Mouse (Mus musculus) neutrophil, adult 5-6 weeks (primary cell): Measurements from ENCODE around the gene Glo1. TPM values are rescaled to one million over a fixed set of nuclear protein-coding genes. Genes with fewer than 3 reads are reported as not detected.

Source experiments
- ATAC-seq: fragments of 151-379, 151-347 bp; 2 replicates; pipeline ENCODE4 v1.8.0; 2017; ENCODE audit warnings: mild to moderate bottlenecking, moderate TSS enrichment; ENCODE audit not compliant: insufficient number of reproducible peaks, poor library complexity, low FRiP score, severe bottlenecking; ENCODE audit errors: extremely low read depth
- total RNA-seq: library from RNA; stranded (forward); fragments of 200-1000 nt; gene quantifications from 2 replicates; pipeline ENCODE4 v1.2.3, GENCODE M21; 2017

Gene Glo1
- total RNA-seq, 1 experiment from 2014 or later, result 32.2 TPM

GRCm38 (mm10) chr17:30618136-30618891 is 8.4 kb downstream of the Glo1 start:
- ATAC-seq, result no peak

- no peak for ATAC-seq
Measured at GRCm38 (mm10) chr17:30616203-30616602, 10.5 kb downstream of the Glo1 start.

- ATAC-seq, result no peak
Measured at GRCm38 (mm10) chr17:30613350-30613749, 13.3 kb downstream of the Glo1 start.

- ATAC-seq, result peak; percentile 100
Measured at GRCm38 (mm10) chr17:30612075-30612859, 14.4 kb downstream of the Glo1 start.

- no peak for ATAC-seq
Measured at GRCm38 (mm10) chr17:30611221-30612074, 15.2 kb downstream of the Glo1 start.

- no peak for ATAC-seq
Measured at GRCm38 (mm10) chr17:30610739-30611138, 15.9 kb downstream of the Glo1 start.

GRCm38 (mm10) chr17:30609980-30610307 is 16.7 kb downstream of the Glo1 start:
- no peak for ATAC-seq

- no peak for ATAC-seq
Measured at GRCm38 (mm10) chr17:30609305-30609979, 17.2 kb downstream of the Glo1 start.

GRCm38 (mm10) chr17:30607909-30608495 is 18.7 kb downstream of the Glo1 start:
- ATAC-seq, result no peak

GRCm38 (mm10) chr17:30607330-30607729 is 19.3 kb downstream of the Glo1 start:
- ATAC-seq, result no peak

GRCm38 (mm10) chr17:30606634-30607081 is 20.0 kb downstream of the Glo1 start:
- no peak for ATAC-seq

- ATAC-seq, result no peak
Measured at GRCm38 (mm10) chr17:30606206-30606605, 20.5 kb downstream of the Glo1 start.

GRCm38 (mm10) chr17:30605001-30605400 is 21.7 kb downstream of the Glo1 start:
- no peak for ATAC-seq

GRCm38 (mm10) chr17:30604296-30604695 is 22.4 kb downstream of the Glo1 start:
- ATAC-seq, result no peak

GRCm38 (mm10) chr17:30602175-30602574 is 24.5 kb downstream of the Glo1 start:
- ATAC-seq, result no peak

GRCm38 (mm10) chr17:30598300-30598699 is 28.4 kb downstream of the Glo1 start:
- no peak for ATAC-seq

GRCm38 (mm10) chr17:30597786-30598185 is 28.9 kb downstream of the Glo1 start:
- ATAC-seq, result no peak

- no peak for ATAC-seq
Measured at GRCm38 (mm10) chr17:30594846-30595245, 31.8 kb downstream of the Glo1 start.

- no peak for ATAC-seq
Measured at GRCm38 (mm10) chr17:30594407-30594806, 32.3 kb downstream of the Glo1 start.
